Mouse (Mus musculus) erythroblast, embryonic 14.5 days (primary cell): ENCODE measurements around the gene Rom1.

Experiments used
- GATA1 ChIP-seq: IDR thresholded peaks from 2 replicates; pipeline ENCODE4 v1.6.1; 2012; ENCODE audit warnings: low read length, inconsistent platforms, mixed read lengths
- TAL1 ChIP-seq: IDR thresholded peaks from 3 replicates; pipeline ENCODE4 v1.6.1; 2012; ENCODE audit warnings: low read length, inconsistent platforms, mixed read lengths

DNA sequence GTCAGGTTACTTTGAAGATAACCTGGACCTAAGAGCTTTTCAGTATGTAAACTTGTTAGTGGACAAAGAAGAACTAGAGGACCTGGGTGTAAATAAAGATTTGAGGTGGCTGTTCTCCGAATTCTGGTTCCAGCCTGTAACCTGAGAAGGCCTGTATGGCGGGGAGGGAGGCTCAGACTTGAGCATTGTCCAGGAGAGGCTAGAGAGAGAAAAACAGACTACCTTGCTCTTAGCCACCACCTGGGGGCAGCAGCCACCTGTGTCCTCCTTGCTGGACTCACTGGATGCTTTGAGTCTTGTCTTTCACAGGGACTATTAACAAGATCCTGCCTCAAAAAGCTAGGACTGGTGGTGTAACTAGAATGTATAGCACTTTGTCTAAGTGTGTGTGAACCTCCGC lies 47.4 kb upstream of the Rom1 start:
- TF ChIP-seq TAL1 = no peak
- no peak for TF ChIP-seq GATA1
